Mouse (Mus musculus) heart, postnatal 4 days (tissue): ENCODE results near the gene Aph1a. TPM values are rescaled to one million over a fixed set of nuclear protein-coding genes. Genes with fewer than 3 reads are reported as not detected.
"Not testable (repeated sequence)": the region's sequence is repeated elsewhere in the genome, so short reads cannot be mapped to it uniquely, and the experiment has no call there.

Source experiments
- DNase-seq: peaks from one replicate; pipeline ENCODE4 v3.0.0; 2021
- total RNA-seq, 2 experiments: library from RNA; stranded (reverse); gene quantifications; 2 replicates each; pipeline ENCODE4 v1.2.3; 2021

Gene Aph1a
- 100 to 1,000 TPM; 150 to 162 TPM for total RNA-seq

DNA sequence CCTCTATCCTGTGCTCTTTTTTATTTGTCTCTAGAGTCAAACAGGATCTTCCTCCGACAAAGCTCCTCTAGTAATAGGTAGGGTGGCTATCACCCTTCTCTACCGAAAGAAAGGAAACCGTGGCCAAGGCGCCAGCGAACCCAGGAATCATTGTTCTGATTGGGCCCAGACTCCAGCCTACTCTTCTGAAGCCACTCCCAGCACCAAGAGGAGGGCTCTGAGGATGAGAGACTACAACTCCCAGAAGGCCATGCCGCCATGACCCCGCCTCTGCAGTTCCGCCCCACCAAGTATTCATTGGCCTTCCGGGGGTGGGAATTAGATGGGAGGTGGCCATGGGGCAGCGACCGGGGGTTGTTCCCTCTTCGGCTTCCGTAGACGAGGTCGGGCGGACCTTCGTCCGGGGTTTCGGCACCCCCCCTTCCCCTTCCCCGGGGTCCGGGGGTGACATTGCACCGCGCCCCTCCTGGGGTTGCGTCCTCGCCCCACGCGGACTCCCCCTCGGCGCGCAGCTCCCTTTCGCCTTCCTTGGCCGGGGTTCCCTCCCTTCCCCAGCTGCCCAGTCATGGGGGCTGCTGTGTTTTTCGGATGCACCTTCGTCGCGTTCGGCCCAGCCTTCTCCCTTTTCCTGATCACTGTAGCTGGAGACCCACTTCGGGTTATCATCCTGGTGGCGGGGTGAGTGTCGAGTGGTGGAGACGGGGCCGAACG lies at the start of gene Aph1a:
TSS of gene Aph1a (plus strand) at position 364 of the 711 bp plus-strand sequence.
- DNase-seq = peak; percentile 96

DNA sequence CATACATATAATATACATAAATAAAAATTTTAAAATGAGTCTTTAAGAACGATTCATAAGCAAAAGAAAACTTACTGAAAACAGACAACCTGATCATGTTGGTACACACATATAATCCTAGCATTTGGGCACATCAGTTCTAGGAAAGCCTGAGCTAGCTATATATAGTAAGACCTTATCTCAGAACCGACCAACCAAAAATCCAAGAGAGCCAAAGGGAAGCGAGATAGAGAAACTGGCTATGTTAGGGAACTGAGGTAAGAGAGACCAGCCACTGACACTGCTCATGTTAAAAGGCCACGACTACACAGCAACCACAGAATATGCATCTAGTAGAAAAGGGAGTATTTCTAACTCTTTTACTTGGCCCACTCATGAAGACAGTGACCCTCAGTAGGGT lies 43.2 kb upstream of the Aph1a start:
- DNase-seq = no peak

DNA sequence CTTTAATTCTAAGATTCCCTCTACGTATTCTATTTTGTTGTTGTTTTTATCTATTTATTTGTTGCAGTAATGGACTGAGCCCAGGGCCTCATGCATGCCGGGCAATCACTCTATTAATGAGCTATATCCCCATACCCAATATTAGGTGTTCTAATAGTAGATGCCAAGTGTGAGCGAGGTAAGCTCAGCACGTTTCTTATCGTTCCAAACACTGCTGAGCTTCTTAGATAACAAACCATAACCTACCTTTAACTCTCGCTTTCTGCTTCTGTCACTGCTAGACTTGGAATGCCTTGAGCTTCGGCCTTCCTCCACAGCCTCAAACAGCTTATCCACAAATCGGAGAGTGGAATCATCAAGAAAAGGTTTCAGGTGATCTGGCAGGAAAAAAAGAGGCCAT lies 42.5 kb upstream of the Aph1a start:
- no peak for DNase-seq

DNA sequence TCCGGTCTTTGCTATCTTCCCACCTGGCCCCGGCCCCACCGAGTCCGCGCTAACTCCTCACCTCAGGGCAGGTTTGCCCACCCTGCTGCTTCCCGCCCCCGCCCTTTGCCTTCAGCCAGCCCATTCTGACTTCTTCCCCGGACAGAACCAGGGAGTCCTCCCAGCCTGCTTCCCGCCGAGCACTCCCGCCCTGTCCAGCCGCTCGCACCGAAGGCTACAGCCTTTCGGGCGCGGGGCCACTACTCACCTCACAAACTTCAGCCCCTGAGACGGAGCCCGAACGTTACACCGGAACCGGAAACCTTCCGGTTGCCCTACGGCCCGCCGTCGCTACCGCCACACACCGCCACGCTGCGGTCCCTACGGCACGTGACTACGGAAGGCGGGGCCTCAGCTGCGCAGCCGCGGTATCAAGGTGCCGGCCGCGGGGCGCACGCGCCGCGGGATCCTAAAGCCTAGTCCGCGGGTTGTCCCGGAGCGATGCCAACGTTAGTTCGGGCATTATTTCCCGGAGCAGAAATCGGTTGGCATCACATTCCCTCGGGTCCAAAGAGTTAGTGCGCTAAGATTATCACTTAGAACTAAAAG lies 38.2 kb upstream of the Aph1a start, which contains the start of gene Prpf3:
TSS of gene Prpf3 (minus strand) at position 384 of the 588 bp plus-strand sequence.
- peak; percentile 96 for DNase-seq

DNA sequence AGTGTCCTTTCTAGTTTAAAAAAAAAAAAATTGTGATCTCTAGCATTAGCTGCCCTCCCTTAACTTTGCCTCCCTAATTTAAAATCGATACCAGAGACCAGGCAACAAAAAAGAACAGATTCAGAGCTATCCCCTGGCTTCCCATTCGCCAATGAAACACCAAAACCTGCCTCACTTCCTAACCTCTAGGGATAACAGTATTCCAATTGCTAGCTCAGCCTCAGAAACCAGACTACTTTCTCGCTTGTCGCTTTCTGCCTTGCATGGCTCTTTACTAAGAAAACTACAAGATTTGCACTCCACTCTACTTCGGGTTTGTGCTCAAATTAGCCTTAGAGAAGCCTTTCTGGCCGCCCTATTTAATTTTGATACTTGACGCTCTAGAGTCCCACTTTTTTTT lies 37.7 kb upstream of the Aph1a start:
- DNase-seq = no peak

DNA sequence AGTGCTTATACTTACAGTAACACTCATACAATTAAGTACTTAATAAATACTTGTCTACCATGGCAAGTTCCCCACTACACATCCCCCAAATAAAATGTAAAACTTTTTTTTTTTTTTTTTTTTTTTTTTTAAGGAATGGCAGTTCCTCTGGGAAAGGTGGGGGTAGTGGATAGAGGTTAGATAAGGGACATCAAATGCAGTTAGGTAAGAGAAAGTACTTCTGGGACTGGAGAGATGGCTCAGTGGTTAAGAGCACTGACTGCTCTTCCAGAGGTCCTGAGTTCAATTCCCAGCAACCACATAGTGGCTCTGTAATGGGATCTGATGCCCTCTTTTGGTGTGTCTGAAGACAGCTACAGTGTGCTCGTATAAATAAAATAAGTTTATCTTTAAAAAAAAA lies 36.7 kb upstream of the Aph1a start:
- not testable (repeated sequence) for DNase-seq

DNA sequence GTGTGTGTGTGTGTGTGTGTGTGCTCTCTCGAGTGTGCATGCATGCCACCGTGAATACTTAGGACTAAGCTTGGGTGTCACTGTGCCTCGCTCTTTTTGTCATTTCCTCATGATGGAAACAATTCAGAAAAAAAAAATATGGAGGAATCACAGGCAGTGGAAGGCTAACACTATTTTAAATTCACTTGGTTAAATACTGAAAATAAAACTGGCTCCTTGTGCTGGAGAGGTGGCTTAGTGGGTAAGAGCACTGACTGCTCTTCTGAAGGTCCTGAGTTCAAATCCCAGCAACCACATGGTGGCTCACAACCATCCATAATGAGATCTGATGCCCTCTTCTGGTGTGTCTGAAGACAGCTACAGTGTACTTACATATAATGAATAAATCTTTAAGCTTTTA lies 35.5 kb upstream of the Aph1a start:
- not testable (repeated sequence) for DNase-seq

DNA sequence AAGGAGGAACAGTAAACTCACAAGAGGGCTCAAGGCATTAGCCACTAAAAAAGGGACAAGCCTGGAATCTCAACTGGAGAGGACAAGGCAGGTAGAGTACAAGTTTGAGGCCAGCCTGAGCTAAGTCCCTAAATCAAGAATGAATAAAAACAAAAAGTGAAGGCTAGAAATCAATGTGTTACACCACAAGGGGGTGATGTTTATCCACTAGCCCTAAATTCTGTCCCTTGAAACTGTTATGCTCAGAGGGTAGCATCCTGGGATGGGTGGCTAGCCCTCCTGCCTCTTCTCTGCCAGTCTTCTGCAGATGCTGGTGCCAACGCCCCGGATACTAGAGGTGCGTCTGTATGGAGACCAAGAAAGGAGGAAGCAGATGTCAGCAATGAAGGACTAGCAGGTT lies 33.4 kb upstream of the Aph1a start:
- no peak for DNase-seq

DNA sequence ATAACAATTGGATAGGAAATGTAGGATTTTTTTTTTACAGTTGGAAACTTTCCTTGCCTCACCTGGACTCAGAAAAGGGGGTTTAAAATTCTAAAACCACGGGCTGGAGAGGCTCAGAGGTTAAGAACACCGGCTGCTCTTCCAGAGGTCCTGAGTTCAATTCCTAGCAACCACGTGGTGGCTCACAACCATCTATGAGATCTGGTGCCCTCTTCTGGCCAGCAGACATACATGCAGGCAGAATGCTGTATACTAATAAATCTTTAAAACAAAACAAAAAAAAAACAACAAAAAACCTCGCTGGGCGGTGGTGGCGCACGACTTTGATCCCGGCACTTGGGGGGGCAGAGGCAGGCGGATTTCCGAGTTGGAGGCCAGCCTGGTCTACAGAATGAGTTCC lies 32.6 kb upstream of the Aph1a start:
- peak; percentile 22 for DNase-seq

DNA sequence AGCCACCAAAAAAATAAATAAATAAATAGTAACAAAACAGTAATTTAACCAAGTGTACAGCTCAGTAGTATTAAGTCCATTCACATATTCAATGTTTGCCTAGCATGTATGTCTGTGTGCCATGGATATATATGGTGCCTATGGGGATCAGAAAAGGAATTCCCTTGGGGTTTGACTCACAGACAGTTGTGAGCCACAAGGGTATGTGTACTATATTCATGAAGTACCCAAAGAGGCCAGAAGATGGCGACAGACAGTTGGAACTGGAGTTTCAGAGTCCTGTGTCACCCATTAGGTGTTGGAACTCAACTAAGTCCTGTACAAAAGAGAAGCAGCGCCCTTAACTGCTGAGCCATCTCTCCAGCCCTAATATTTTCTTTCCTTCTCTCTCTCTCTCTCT lies 32.0 kb upstream of the Aph1a start:
- DNase-seq = peak; percentile 87

DNA sequence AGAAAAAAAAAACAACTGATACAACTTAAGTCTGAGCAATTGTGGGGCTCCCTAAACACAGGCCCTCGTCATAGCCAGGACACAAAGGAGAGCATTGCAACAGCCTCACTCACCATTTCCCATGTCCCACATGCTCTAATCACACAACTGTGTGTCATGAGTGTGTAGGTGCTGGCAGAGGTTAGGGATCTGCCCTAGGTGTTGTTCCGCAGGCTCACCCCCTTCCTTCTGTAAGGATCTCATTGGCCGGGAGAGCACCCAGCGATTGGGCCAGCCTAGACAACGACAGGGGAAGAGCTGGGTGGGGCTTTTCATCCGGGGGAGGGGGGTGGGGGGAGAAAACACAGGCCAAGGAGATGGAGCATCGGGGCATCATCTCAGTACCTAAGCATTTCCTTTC lies 30.2 kb upstream of the Aph1a start:
- no peak for DNase-seq

DNA sequence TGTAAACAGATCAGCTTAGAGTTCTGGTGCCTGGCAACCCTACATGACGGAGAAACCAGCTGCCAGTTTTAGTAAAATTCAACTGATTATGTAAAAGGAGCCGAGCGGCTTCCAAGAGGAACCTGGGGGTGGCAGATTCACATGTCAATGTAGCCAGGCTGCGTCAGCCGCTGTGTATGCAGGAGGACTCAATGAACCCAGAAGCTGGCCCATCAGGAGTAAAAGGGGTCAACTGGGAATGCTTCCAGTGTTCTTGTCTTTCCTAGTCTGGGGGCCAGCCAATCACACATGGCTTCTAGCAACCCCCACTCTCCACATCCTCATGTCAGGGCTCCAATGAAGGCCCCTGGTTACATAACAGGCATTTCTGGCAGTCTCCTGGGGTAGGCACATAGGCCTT lies 28.7 kb upstream of the Aph1a start:
- no peak for DNase-seq

DNA sequence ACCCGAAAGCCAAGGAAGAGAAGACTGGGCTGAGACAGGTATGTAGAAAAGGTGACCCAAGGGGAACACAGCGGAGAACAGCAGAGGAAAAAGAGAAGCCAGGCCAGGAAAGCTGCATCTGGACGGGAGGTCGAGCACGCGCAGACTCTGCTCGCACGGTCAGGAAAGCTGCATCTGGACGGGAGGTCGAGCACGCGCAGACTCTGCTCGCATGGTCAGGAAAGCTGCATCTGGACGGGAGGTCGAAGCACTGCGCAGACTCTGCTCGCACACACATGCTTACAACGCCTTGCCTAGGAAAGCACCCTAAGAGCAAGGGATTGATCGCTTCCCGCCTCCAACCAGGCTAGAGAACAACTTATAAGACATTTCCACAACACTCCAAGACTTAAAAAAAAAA lies 28.2 kb upstream of the Aph1a start:
- DNase-seq = no peak

DNA sequence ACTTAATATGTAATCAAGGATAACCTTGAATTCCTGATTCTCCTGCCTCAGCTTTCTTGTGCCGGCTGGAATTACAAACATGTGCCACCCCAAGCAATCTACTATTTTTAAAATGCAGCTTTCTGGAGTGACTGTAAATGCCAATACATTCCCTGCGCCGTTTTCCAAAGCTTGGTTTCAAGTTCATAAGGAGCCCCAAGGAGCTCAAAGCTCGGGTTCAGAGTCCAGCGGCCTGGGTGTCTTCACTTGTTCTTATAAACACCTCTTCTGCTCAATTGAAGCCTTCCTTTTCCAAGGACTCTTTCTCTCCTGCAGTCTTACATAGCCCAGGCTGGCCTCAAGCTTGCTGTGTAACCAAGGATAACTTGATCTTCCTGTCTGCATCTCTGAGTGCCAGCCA lies 27.7 kb upstream of the Aph1a start:
- no peak for DNase-seq

DNA sequence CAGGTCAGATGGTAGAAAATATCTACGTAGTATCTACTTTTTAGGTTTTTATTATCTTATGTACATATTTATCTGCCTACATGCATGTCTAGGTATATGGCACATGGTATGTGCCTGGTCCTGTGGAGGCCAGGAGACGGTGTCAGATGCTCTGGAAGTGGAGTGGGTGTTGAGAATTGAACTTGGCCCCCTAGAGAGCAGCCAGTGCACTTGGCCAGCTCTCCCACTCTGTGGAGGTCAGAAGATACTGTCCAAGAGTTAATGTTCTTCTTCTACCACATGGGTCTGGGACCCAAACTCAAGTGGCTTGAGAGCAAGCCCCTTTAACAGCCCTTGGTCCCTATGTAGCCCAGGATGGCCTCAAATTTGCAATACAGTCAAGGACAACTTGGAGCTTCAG lies 26.4 kb upstream of the Aph1a start:
- DNase-seq = no peak

DNA sequence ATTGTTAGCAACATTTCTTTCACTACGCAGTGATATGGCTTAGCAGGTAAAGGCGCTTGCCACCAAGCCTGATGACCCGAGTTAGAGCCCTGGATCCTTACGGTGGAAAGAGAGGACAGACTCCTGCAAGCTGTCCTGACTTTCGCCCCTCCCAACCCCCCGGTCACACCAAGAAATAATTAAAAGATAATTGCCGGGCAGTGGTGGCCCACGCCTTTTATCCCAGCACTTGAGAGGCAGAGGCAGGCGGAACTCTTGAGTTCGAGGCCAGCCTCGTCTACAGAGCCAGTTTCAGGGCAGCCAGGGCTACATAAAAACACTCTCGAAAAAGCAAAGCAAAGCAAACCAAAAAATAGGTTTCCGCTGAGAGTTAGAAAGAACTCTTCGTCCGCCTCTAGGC lies 22.8 kb upstream of the Aph1a start:
- no peak for DNase-seq

DNA sequence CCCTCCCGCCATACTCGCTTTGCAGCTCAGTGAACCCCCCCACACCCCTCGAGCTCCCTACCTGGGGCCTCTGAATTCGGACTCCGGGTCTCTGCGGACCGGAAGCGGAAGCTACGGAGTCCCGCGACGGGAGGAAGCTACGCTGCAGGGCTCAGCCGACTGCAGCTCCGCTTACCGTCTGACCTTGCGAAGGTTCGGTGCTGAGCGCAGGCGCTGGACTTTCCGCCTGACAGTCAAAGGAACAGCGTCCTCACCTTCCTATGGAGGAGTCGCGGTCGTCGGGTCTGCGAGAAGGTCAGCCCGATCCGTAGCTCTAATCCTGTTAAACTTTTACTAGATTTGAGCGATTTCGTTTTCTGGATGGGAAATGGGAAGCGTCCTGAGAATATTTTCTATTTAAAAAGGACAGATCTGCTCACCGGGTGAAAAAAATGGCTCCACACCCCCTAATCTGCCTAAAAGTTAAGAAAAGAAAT lies 22.3 kb upstream of the Aph1a start, which contains the start of gene Mrps21:
TSS of gene Mrps21 (minus strand) at position 128 of the 476 bp plus-strand sequence.
- DNase-seq = peak; percentile 89

DNA sequence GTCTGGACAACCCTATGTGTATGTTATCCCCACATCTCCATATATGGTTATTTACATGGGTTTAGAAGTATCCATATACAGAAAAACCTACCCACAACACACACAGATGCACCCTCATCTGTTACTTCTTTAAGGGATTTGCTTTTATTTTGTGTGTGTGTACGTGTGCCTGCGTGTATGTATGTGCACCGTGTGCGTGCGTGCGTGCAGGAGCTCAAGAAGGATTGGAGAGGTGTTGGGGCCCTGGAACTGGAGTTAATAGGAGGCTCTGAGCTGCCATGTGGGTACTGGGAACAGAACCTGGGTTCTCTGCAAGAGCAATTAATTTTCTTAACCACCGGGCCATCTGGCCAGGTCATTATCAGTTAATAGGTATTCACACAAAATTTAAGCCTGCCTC lies 21.7 kb upstream of the Aph1a start:
- DNase-seq = no peak

DNA sequence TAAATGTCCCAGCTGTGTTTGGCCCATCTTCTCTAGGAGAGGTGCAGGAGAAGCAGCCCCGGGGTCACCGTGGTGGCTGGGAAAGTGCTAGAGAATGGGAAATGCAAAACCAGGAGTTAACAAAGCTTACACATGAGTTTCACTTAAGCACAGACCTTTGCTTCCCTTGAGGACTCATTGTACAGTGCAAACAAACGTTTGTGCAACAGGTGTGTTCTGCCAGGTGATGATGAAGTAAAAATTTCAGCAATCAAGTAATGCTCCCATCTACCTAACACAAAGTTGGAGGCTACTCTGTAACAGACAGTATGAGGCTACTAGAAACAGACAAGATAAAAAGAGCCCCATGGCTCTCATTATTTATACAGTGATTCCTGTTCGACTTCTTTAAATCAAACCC lies 14.7 kb upstream of the Aph1a start:
- DNase-seq = no peak

DNA sequence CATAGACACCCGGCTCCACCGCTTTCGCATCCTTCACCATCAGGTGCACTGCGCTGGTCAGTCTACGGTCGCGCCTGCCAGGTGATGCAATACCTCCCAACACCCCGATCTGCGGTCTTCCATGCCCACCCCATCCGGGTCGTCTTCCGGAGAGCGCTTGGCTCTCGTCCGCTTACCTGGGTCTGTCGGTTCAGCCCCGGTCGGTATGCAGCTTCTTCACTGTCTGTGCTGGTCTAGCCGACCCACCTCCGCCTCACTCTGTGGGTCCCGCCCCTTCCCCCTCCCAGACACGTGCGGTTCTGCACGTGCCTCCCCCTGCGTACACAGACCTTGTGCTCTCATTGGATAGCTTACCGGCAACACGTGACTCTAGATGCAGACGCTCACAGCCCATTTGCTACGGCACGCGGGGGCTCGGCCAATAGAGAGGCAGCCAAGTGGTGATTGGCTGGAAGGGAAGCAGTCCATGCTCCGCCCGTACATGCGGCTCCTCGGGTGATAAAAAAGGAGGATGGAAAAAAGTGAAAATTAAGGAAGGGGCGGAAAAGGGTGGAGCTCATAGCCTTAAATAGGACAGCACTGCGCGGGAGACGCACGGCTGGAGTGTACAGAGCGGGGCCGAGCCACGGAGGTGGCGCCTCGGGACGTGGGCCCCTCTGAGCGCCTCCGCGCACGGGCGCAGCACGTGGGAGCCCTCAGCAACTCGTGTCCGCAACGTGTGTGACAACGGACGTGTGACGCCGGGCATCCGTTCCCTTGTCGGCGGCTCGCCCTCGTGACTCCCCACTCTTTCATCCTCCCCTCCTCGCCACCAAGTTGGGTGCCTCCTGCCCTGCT lies 11.6 kb upstream of the Aph1a start, which contains the start of gene Ciart:
TSS of gene Ciart (minus strand) at position 273 of the 837 bp plus-strand sequence.
- peak; percentile 93 for DNase-seq

DNA sequence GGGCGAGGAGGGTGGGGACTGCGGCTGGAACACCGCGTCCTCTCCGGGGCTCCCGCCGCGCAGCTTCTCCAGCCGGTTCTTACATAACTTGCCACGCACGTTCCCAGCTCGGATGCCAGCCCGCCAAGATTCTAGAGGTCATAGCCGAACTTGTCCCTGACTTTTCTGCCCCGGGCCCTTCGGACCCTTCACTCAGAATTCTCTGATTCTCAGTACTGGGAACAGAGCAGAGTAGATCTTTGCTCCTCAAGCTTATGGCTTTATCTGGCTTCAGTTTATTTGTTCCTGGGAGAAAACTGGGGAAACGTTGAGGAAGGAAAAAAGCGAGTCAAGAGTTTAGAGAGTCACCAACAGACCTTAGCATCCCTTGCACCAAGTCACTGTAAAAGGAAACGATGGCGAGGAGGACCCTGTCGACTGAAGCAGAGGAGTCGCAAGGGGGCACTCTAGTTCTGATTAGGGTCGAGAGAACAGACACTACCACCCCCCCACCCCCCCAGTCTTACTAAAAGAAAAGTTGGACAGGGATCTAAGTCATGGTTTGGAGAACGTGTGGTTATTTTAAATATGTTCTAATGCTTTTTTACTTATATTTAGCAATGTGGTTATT lies 10.8 kb upstream of the Aph1a start:
- DNase-seq = peak; percentile 87

DNA sequence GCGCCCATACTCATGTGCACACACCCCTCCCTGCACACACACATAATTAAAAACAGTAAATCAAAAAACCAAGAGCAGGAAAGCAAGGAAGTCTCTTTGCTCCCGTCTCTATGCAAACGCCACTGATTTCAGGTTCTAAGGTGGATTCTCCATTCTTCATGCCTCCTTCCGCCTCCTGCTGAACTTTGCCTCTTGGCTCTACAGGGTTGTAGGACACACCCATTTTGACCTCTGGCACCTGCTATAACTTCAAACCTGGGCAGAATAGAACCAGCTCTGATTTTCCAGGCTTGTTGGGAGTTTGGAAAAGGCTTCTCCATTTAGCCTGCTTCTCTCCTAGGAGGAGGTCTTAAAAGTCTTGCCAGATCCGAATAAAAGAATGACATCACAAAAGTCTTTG lies 9.4 kb upstream of the Aph1a start:
- DNase-seq = no peak

DNA sequence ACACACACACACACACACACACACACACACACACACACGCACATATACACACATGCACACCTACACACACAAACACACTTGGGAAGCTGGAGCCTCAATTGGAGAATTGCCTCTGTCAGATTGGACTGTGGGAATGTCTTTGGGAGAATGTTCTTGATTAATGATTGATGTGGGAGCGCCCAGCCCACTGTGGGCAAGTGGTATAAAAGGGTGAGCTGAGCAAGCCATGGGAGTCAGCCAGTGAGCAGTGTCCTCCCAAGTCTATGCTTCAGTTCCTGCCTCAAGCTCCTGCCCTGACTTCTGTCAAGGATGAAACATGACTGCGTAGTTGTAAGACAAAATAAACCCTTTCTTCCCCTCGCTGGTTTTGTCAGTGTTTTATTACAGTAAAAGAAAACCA lies 6.2 kb upstream of the Aph1a start:
- no peak for DNase-seq
